Mouse (Mus musculus) bone marrow, adult 2 months (tissue): ENCODE results near the gene Sde2.

Experiments
- CTCF ChIP-seq: fragments of 200-500 bp; IDR thresholded peaks from 2 replicates; pipeline ENCODE4 v1.5.1; 2011; ENCODE audit warnings: low read length, control low read depth; ENCODE audit not compliant: control insufficient read depth, insufficient read depth
- POLR2A ChIP-seq: fragments of 200-500 bp; IDR thresholded peaks from 2 replicates; pipeline ENCODE4 v1.6.1; 2011; ENCODE audit warnings: low read depth, mild to moderate bottlenecking, control low read depth, low read length, borderline replicate concordance; ENCODE audit not compliant: control insufficient read depth

DNA sequence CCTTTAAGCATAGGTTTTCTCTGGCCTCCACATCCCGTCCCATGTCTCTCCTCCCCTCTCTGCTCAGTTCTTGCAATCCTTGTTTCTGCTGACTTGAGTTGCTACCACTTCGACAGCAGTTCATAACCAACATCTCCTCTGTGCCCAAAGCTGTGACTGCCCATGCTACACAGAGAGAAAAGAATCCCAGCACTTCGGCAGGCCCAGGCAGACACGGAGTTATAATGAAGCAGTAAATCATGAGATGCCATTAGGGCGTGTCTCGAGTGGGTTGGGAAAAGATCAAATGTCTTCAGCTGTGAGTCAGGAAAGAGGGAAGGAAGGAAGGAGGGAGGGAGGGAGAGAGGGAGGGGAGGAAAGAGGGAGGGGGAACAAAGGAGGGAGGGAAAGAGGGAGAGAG lies 12.9 kb upstream of the Sde2 start:
- TF ChIP-seq CTCF (no peak), POLR2A (no peak)
